Mouse (Mus musculus): ENCODE data around the gene Rere. TPM values are rescaled to one million over a fixed set of nuclear protein-coding genes. Genes with fewer than 3 reads are reported as not detected.

The Rere gene
- total and polyA plus RNA-seq, 3 experiments: 3.1 to 36.5 (median 8.7) TPM

- Histone ChIP-seq H3K4me3 (replicated peaks in 1 of 3; ENCODE audit: low read depth in 2 of 3, low read length in 2 of 3, poor library complexity in 1 of 3) (no peak overlapping the region), H3K27ac (ENCODE audit: insufficient read depth, low read depth) (no peak overlapping the region), H3K9ac (ENCODE audit: insufficient read depth, low read depth) (no peak overlapping the region), H3K36me3 (replicated peaks in 1 of 2; ENCODE audit: control insufficient read depth in 1 of 2, insufficient read depth in 1 of 2, low read length in 1 of 2) (no peaks in the 10 kb centered on the region), H3K79me2 (replicated peaks; ENCODE audit: control insufficient read depth, extremely low read depth, insufficient read depth, poor library complexity, severe bottlenecking) (no peaks in the 10 kb centered on the region), H3K4me2 (ENCODE audit: insufficient read depth, low read depth, poor library complexity, severe bottlenecking) (peak overlapping the region; percentile 30), H3K4me1 (ENCODE audit: control insufficient read depth in 1 of 2, insufficient read depth in 2 of 2) (peaks cover 21 to 47% of the 10 kb centered on the region in 2 experiments), H3K9me3 (replicated peaks; ENCODE audit: low read length) (no peaks in the 10 kb centered on the region), H3K27me3 (replicated peaks) (no peaks in the 10 kb centered on the region)
- DNase-seq (ENCODE audit: extremely low read depth): peak; percentile 83
- in situ Hi-C loops (cut with MboI; ENCODE audit: low pct_ligation_motif_present, low pct_unique_long_range_greater_than_20kb, low sequenced_read_pairs): no loop called here
- TF ChIP-seq USF1 (IDR thresholded peaks at IDR 0.05; ENCODE audit: low read depth, low read length) (peak; percentile 45), CHD1 (IDR thresholded peaks at IDR 0.05; ENCODE audit: low read depth, low read length) (no peak), MXI1 (IDR thresholded peaks at IDR 0.05; ENCODE audit: low read depth, low read length) (peak; percentile 59; the same call in 1 of the 2 replicates), MEF2A (IDR thresholded peaks at IDR 0.05; ENCODE audit: borderline replicate concordance, low read depth, low read length) (0 out of 2 replicates have a peak, but pooled peaks have one; percentile 41), TBP (conservative IDR thresholded peaks at IDR 0.05; ENCODE audit: low read depth, low read length) (0 out of 2 replicates have a peak, but pooled peaks have one; percentile 24), JUN (IDR thresholded peaks at IDR 0.05; ENCODE audit: insufficient read depth, low read depth, low read length) (no peak), SIN3A (IDR thresholded peaks at IDR 0.05; ENCODE audit: low read length) (peak; percentile 70), MAX (IDR thresholded peaks at IDR 0.05; ENCODE audit: low read length) (peak; percentile 79), EP300 (IDR thresholded peaks at IDR 0.05; ENCODE audit: low read length) (peak; percentile 68), IRF4 (IDR thresholded peaks at IDR 0.05; ENCODE audit: low read depth, low read length) (peak; percentile 49; the same call in 1 of the 2 replicates), MYC (IDR thresholded peaks at IDR 0.05; ENCODE audit: low read depth, low read length) (peak; percentile 59; the same call in 1 of the 2 replicates), BHLHE40 (IDR thresholded peaks at IDR 0.05; ENCODE audit: low read depth, low read length) (peak; percentile 96), CTCF (conservative IDR thresholded peaks at IDR 0.05 in 1 of 2, IDR thresholded peaks at IDR 0.05 in 1 of 2; ENCODE audit: low read depth in 2 of 2, low read length in 2 of 2) (no peak), MAFK (IDR thresholded peaks at IDR 0.05; ENCODE audit: insufficient replicate concordance, low read length) (0 out of 2 replicates have a peak, but pooled peaks have one; percentile 49), TCF12 (IDR thresholded peaks at IDR 0.05; ENCODE audit: low read depth, low read length) (peak; percentile 45; the same call in 1 of the 2 replicates), ETS1 (conservative IDR thresholded peaks at IDR 0.05; ENCODE audit: low read depth, low read length) (peak; percentile 91)
- dilution Hi-C loops (cut with MboI; ENCODE audit: extremely low pct_ligation_motif_present, extremely low pct_unique_long_range_greater_than_20kb, low sequenced_read_pairs): no loop called here
Observed at GRCm38 (mm10) chr4:150272725-150273124, 8.7 kb upstream of the Rere start.

GRCm38 (mm10) chr4:150275531-150275930, 5.9 kb upstream of the Rere start:
- Histone ChIP-seq H3K4me3 (replicated peaks in 1 of 3; ENCODE audit: low read depth in 2 of 3, low read length in 2 of 3, poor library complexity in 1 of 3) (no peak overlapping the region), H3K9me3 (replicated peaks; ENCODE audit: low read length) (no peaks in the 10 kb centered on the region), H3K36me3 (replicated peaks in 1 of 2; ENCODE audit: control insufficient read depth in 1 of 2, insufficient read depth in 1 of 2, low read length in 1 of 2) (no peaks in the 10 kb centered on the region), H3K4me2 (ENCODE audit: insufficient read depth, low read depth, poor library complexity, severe bottlenecking) (no peak overlapping the region), H3K27ac (ENCODE audit: insufficient read depth, low read depth) (no peak overlapping the region), H3K27me3 (replicated peaks) (no peaks in the 10 kb centered on the region), H3K9ac (ENCODE audit: insufficient read depth, low read depth) (no peak overlapping the region), H3K4me1 (ENCODE audit: control insufficient read depth in 1 of 2, insufficient read depth in 2 of 2) (peaks cover 9 to 30% of the 10 kb centered on the region in 2 experiments), H3K79me2 (replicated peaks; ENCODE audit: control insufficient read depth, extremely low read depth, insufficient read depth, poor library complexity, severe bottlenecking) (no peaks in the 10 kb centered on the region)
- TF ChIP-seq TCF12 (IDR thresholded peaks at IDR 0.05; ENCODE audit: low read depth, low read length): no peak
- TF ChIP-seq CHD1 (IDR thresholded peaks at IDR 0.05; ENCODE audit: low read depth, low read length): no peak
- no peak for TF ChIP-seq POLR2AphosphoS2 (IDR thresholded peaks at IDR 0.05; ENCODE audit: low read depth, low read length)
- no peak for TF ChIP-seq USF1 (IDR thresholded peaks at IDR 0.05; ENCODE audit: low read depth, low read length)
- TF ChIP-seq MEF2A (IDR thresholded peaks at IDR 0.05; ENCODE audit: borderline replicate concordance, low read depth, low read length): no peak
- no peak for TF ChIP-seq GABPA (IDR thresholded peaks at IDR 0.05; ENCODE audit: insufficient replicate concordance, low read depth, low read length)
- no peak for TF ChIP-seq MAFK (IDR thresholded peaks at IDR 0.05; ENCODE audit: insufficient replicate concordance, low read length)
- no peak for TF ChIP-seq TBP (conservative IDR thresholded peaks at IDR 0.05; ENCODE audit: low read depth, low read length)
- TF ChIP-seq POLR2A (IDR thresholded peaks at IDR 0.05; ENCODE audit: low read depth, low read length): no peak
- no peak for TF ChIP-seq E2F4 (IDR thresholded peaks at IDR 0.05; ENCODE audit: insufficient replicate concordance, low read depth, low read length)
- TF ChIP-seq SMC3 (IDR thresholded peaks at IDR 0.05; ENCODE audit: low read depth, low read length): no peak
- in situ Hi-C loops (cut with MboI; ENCODE audit: low pct_ligation_motif_present, low pct_unique_long_range_greater_than_20kb, low sequenced_read_pairs): no loop called here
- dilution Hi-C loops (cut with MboI; ENCODE audit: extremely low pct_ligation_motif_present, extremely low pct_unique_long_range_greater_than_20kb, low sequenced_read_pairs): no loop called here
- DNase-seq (ENCODE audit: extremely low read depth): no peak

Measured in CH12.LX (cell line).